Mouse (Mus musculus) liver, embryonic 15.5 days (tissue): Measurements from ENCODE around the gene Maip1. TPM values are rescaled to one million over a fixed set of nuclear protein-coding genes. Genes with fewer than 3 reads are reported as not detected.

ENCODE experiments used
- ATAC-seq: fragments of 200-750 bp; cut with Nextera tagmentation; 2 replicates; pipeline ENCODE4 v1.8.0; 2017; ENCODE audit warnings: moderate number of reproducible peaks, mild to moderate bottlenecking, moderate library complexity; ENCODE audit not compliant: insufficient read depth
- H3K27ac ChIP-seq: fragments of 300-500 bp; sonication (generic); replicated peaks from 2 replicates; pipeline ENCODE4 v1.5.1; 2015; ENCODE audit warnings: mild to moderate bottlenecking, inconsistent platforms
- H3K27me3 ChIP-seq: fragments of 300-500 bp; sonication (generic); 2 replicates; pipeline ENCODE4 v1.6.1; 2015; ENCODE audit warnings: mild to moderate bottlenecking, inconsistent platforms
- H3K36me3 ChIP-seq: fragments of 300-500 bp; sonication (generic); replicated peaks from 2 replicates; pipeline ENCODE4 v1.6.1; 2015; ENCODE audit warnings: moderate library complexity, mild to moderate bottlenecking, inconsistent platforms
- H3K4me1 ChIP-seq: fragments of 300-500 bp; sonication (generic); replicated peaks from 2 replicates; pipeline ENCODE4 v1.6.1; 2015; ENCODE audit warnings: inconsistent platforms
- H3K4me2 ChIP-seq: fragments of 300-500 bp; sonication (generic); 2 replicates; pipeline ENCODE4 v1.6.1; 2015; ENCODE audit warnings: moderate library complexity, mild to moderate bottlenecking, inconsistent platforms
- H3K4me3 ChIP-seq: fragments of 300-500 bp; sonication (generic); replicated peaks from 2 replicates; pipeline ENCODE4 v1.5.1; 2015; ENCODE audit warnings: mild to moderate bottlenecking, inconsistent platforms
- H3K9ac ChIP-seq: fragments of 300-500 bp; sonication (generic); 2 replicates; pipeline ENCODE4 v1.6.1; 2015; ENCODE audit warnings: moderate library complexity, mild to moderate bottlenecking, inconsistent platforms
- H3K9me3 ChIP-seq: fragments of 300-500 bp; sonication (generic); replicated peaks from 2 replicates; pipeline ENCODE4 v1.6.1; 2016; ENCODE audit warnings: inconsistent platforms
- WGBS: fragments of 180-500 bp; shearing (Covaris S2); methylation state at CpG from one replicate; pipeline ENCODE4 v1.1.7; 2015; ENCODE audit warnings: mixed read lengths; ENCODE audit not compliant: insufficient replicate concordance; 5-methylcytosine and 5-hydroxymethylcytosine counted together
- polyA plus RNA-seq: library from polyadenylated mRNA; unstranded; fragments of >200 nt; fragmentation: Nextera tagmentation; extraction: Ambion mirVana; gene quantifications from 2 replicates; pipeline ENCODE4 v1.2.1, GENCODE M21; 2015

The Maip1 gene
- polyA plus RNA-seq, 1 experiment from 2014 or later: 7.9 TPM

GRCm38 (mm10) chr1:57388402-57389155 lies 17.5 kb upstream of the Maip1 start:
- Histone ChIP-seq H3K27me3 (no peaks in the 10 kb centered on the region), H3K36me3 (peaks cover 16% of the 10 kb centered on the region), H3K27ac (no peak overlapping the region), H3K4me3 (no peak overlapping the region), H3K9ac (no peak overlapping the region), H3K4me1 (no peaks in the 10 kb centered on the region), H3K9me3 (no peaks in the 10 kb centered on the region), H3K4me2 (no peak overlapping the region)
- WGBS: 80% methylated on average over 8 of the region's 8 CpGs
- no peak for ATAC-seq

GRCm38 (mm10) chr1:57390993-57391790 lies 14.9 kb upstream of the Maip1 start:
- WGBS: 78% methylated on average over 4 of the region's 4 CpGs
- no peaks in the 10 kb centered on the region for H3K9me3 ChIP-seq
- no peaks in the 10 kb centered on the region for H3K27me3 ChIP-seq
- no peak overlapping the region for H3K4me2 ChIP-seq
- peaks cover 24% of the 10 kb centered on the region for H3K36me3 ChIP-seq
- no peak overlapping the region for H3K27ac ChIP-seq
- no peaks in the 10 kb centered on the region for H3K4me1 ChIP-seq
- no peak overlapping the region for H3K4me3 ChIP-seq
- ATAC-seq: no peak
- no peak overlapping the region for H3K9ac ChIP-seq

- no peak for ATAC-seq
- H3K27me3 ChIP-seq: no peaks in the 10 kb centered on the region
- H3K9ac ChIP-seq: no peak overlapping the region
- H3K4me2 ChIP-seq: no peak overlapping the region
- no peak overlapping the region for H3K27ac ChIP-seq
- H3K4me3 ChIP-seq: no peak overlapping the region
- peaks cover 34% of the 10 kb centered on the region for H3K36me3 ChIP-seq
- 61% methylated on average over 4 of the region's 4 CpGs for WGBS
- H3K9me3 ChIP-seq: no peaks in the 10 kb centered on the region
- no peaks in the 10 kb centered on the region for H3K4me1 ChIP-seq
Measured at GRCm38 (mm10) chr1:57392417-57392816, 13.7 kb upstream of the Maip1 start.

- no peak overlapping the region for H3K27ac ChIP-seq
- no peak overlapping the region for H3K9ac ChIP-seq
- no peak overlapping the region for H3K4me3 ChIP-seq
- H3K27me3 ChIP-seq: no peaks in the 10 kb centered on the region
- no peaks in the 10 kb centered on the region for H3K9me3 ChIP-seq
- 53% methylated on average over 3 of the region's 3 CpGs for WGBS
- H3K4me2 ChIP-seq: no peak overlapping the region
- H3K4me1 ChIP-seq: no peaks in the 10 kb centered on the region
- H3K36me3 ChIP-seq: peaks cover 27% of the 10 kb centered on the region
- no peak for ATAC-seq
Measured at GRCm38 (mm10) chr1:57394051-57394450, 12.1 kb upstream of the Maip1 start.

GRCm38 (mm10) chr1:57400321-57400720 lies 5.8 kb upstream of the Maip1 start:
- ATAC-seq: no peak
- peaks cover 31% of the 10 kb centered on the region for H3K36me3 ChIP-seq
- WGBS: 76% methylated on average over 2 of the region's 2 CpGs
- H3K9ac ChIP-seq: no peak overlapping the region
- no peak overlapping the region for H3K27ac ChIP-seq
- H3K4me2 ChIP-seq: no peak overlapping the region
- H3K4me3 ChIP-seq: no peak overlapping the region
- H3K9me3 ChIP-seq: no peaks in the 10 kb centered on the region
- H3K27me3 ChIP-seq: no peaks in the 10 kb centered on the region
- H3K4me1 ChIP-seq: 0 out of 2 replicates have a peak, but pooled peaks cover 3% of the 10 kb centered on the region

GRCm38 (mm10) chr1:57400877-57401276 lies 5.3 kb upstream of the Maip1 start:
- H3K36me3 ChIP-seq: peaks cover 29% of the 10 kb centered on the region
- no peak overlapping the region for H3K9ac ChIP-seq
- ATAC-seq: no peak
- 71% methylated on average over 2 of the region's 2 CpGs for WGBS
- H3K4me1 ChIP-seq: peaks cover 9% of the 10 kb centered on the region
- H3K4me3 ChIP-seq: no peak overlapping the region
- no peak overlapping the region for H3K27ac ChIP-seq
- no peaks in the 10 kb centered on the region for H3K27me3 ChIP-seq
- no peaks in the 10 kb centered on the region for H3K9me3 ChIP-seq
- H3K4me2 ChIP-seq: no peak overlapping the region

GRCm38 (mm10) chr1:57402116-57402515 lies 4.0 kb upstream of the Maip1 start:
- Histone ChIP-seq H3K27ac (no peak overlapping the region), H3K27me3 (no peaks in the 10 kb centered on the region), H3K9ac (no peak overlapping the region), H3K9me3 (no peaks in the 10 kb centered on the region), H3K4me1 (peaks cover 12% of the 10 kb centered on the region), H3K4me2 (no peak overlapping the region), H3K36me3 (peaks cover 19% of the 10 kb centered on the region), H3K4me3 (no peak overlapping the region)
- 82% methylated on average over 5 of the region's 5 CpGs for WGBS
- ATAC-seq: no peak

- Histone ChIP-seq H3K4me1 (peaks cover 28% of the 10 kb centered on the region), H3K27ac (no peak overlapping the region), H3K27me3 (no peaks in the 10 kb centered on the region), H3K4me3 (no peak overlapping the region), H3K4me2 (no peak overlapping the region), H3K9me3 (no peaks in the 10 kb centered on the region), H3K9ac (no peak overlapping the region), H3K36me3 (peaks cover 22% of the 10 kb centered on the region)
- 58% methylated on average over 2 of the region's 2 CpGs for WGBS
- no peak for ATAC-seq
Measured at GRCm38 (mm10) chr1:57408994-57409393, 2.9 kb downstream of the Maip1 start.

- 61% methylated on average over 2 of the region's 2 CpGs for WGBS
- H3K27ac ChIP-seq: no peak overlapping the region
- H3K9ac ChIP-seq: no peak overlapping the region
- no peak overlapping the region for H3K4me2 ChIP-seq
- ATAC-seq: no peak
- H3K4me3 ChIP-seq: no peak overlapping the region
- peaks cover 4% of the 10 kb centered on the region for H3K4me1 ChIP-seq
- no peaks in the 10 kb centered on the region for H3K27me3 ChIP-seq
- H3K9me3 ChIP-seq: no peaks in the 10 kb centered on the region
- H3K36me3 ChIP-seq: peaks cover 36% of the 10 kb centered on the region
Measured at GRCm38 (mm10) chr1:57413397-57413796, 7.3 kb downstream of the Maip1 start.

- H3K4me2 ChIP-seq: no peak overlapping the region
- H3K36me3 ChIP-seq: no peaks in the 10 kb centered on the region
- 19% methylated on average over 1 of the region's 1 CpGs for WGBS
- no peaks in the 10 kb centered on the region for H3K4me1 ChIP-seq
- H3K9ac ChIP-seq: no peak overlapping the region
- H3K27ac ChIP-seq: no peak overlapping the region
- H3K4me3 ChIP-seq: no peak overlapping the region
- ATAC-seq: no peak
- no peaks in the 10 kb centered on the region for H3K9me3 ChIP-seq
- no peaks in the 10 kb centered on the region for H3K27me3 ChIP-seq
Measured at GRCm38 (mm10) chr1:57423696-57424095, 17.6 kb downstream of the Maip1 start.
